Mouse (Mus musculus): ENCODE measurements around the gene Gpx1.

Gpx1 gene

GRCm38 (mm10) chr9:108339886-108340257 is 1.2 kb downstream of the Gpx1 start:
- DNase-seq (ENCODE audit: low spot score in 2 of 2) = no peak

- DNase-seq (ENCODE audit: low spot score in 2 of 2) = no peak
Observed at GRCm38 (mm10) chr9:108340258-108341138, 1.8 kb downstream of the Gpx1 start.

- DNase-seq (ENCODE audit: low spot score in 2 of 2) = no peak
Observed at GRCm38 (mm10) chr9:108341139-108341475, 2.4 kb downstream of the Gpx1 start.

GRCm38 (mm10) chr9:108341801-108342200 is 3.1 kb downstream of the Gpx1 start:
- no peak for DNase-seq (ENCODE audit: low spot score in 2 of 2)

- no peak for DNase-seq (ENCODE audit: low spot score in 2 of 2)
Observed at GRCm38 (mm10) chr9:108342301-108342831, 3.7 kb downstream of the Gpx1 start.

- no peak for DNase-seq (ENCODE audit: low spot score in 2 of 2)
Observed at GRCm38 (mm10) chr9:108343331-108343730, 4.6 kb downstream of the Gpx1 start.

GRCm38 (mm10) chr9:108343835-108344234 is 5.1 kb downstream of the Gpx1 start:
- no peak for DNase-seq (ENCODE audit: low spot score in 2 of 2)

- DNase-seq (ENCODE audit: low spot score in 2 of 2) = no peak
Observed at GRCm38 (mm10) chr9:108344471-108344870, 5.8 kb downstream of the Gpx1 start.

- DNase-seq (ENCODE audit: low spot score in 2 of 2) = no peak
Observed at GRCm38 (mm10) chr9:108347024-108347423, 8.3 kb downstream of the Gpx1 start.

GRCm38 (mm10) chr9:108347540-108348289 is 9.0 kb downstream of the Gpx1 start, which contains the start of gene Usp4:
Gene Usp4, plus strand, starts transcription at chr9:108347853.
- DNase-seq (ENCODE audit: low spot score in 2 of 2) = peak; percentile 83 to 85

- DNase-seq (ENCODE audit: low spot score in 2 of 2) = no peak
Observed at GRCm38 (mm10) chr9:108348290-108348680, 9.6 kb downstream of the Gpx1 start.

GRCm38 (mm10) chr9:108349727-108350126 is 11.0 kb downstream of the Gpx1 start:
- no peak for DNase-seq (ENCODE audit: low spot score in 2 of 2)

- no peak for DNase-seq (ENCODE audit: low spot score in 2 of 2)
Observed at GRCm38 (mm10) chr9:108378234-108378633, 39.5 kb downstream of the Gpx1 start.

GRCm38 (mm10) chr9:108378736-108379135 is 40.0 kb downstream of the Gpx1 start:
- no peak for DNase-seq (ENCODE audit: low spot score in 2 of 2)

GRCm38 (mm10) chr9:108379294-108379693 is 40.6 kb downstream of the Gpx1 start:
- DNase-seq (ENCODE audit: low spot score in 2 of 2) = no peak

GRCm38 (mm10) chr9:108381382-108381781 is 42.7 kb downstream of the Gpx1 start:
- DNase-seq (ENCODE audit: low spot score in 2 of 2) = no peak

GRCm38 (mm10) chr9:108385006-108385405 is 46.3 kb downstream of the Gpx1 start:
- no peak for DNase-seq (ENCODE audit: low spot score in 2 of 2)

- no peak for DNase-seq (ENCODE audit: low spot score in 2 of 2)
Observed at GRCm38 (mm10) chr9:108386816-108387215, 48.1 kb downstream of the Gpx1 start.

GRCm38 (mm10) chr9:108388601-108389000 is 49.9 kb downstream of the Gpx1 start:
- no peak for DNase-seq (ENCODE audit: low spot score in 2 of 2)

GRCm38 (mm10) chr9:108389220-108389619 is 50.5 kb downstream of the Gpx1 start:
- no peak for DNase-seq (ENCODE audit: low spot score in 2 of 2)

Data from urinary bladder, postnatal 36 days (tissue).